Mouse (Mus musculus) urinary bladder, adult 2 months (tissue): ENCODE measurements around the gene Rassf1. TPM values are rescaled to one million over a fixed set of nuclear protein-coding genes. Genes with fewer than 3 reads are reported as not detected.
"Not testable (repeated sequence)": the region's sequence is repeated elsewhere in the genome, so short reads cannot be mapped to it uniquely, and the experiment has no call there.

Source experiments
- DNase-seq: peaks from one replicate; pipeline ENCODE4 v3.0.0; 2022; ENCODE audit warnings: low spot score
- polyA plus RNA-seq: library from polyadenylated mRNA; depleted of rRNA; stranded (reverse); fragments of >200 nt; gene quantifications from 2 replicates; pipeline ENCODE4 v1.2.3, GENCODE M21; 2012

Rassf1 gene
- polyA plus RNA-seq, 1 experiment: 58.9 TPM

DNA sequence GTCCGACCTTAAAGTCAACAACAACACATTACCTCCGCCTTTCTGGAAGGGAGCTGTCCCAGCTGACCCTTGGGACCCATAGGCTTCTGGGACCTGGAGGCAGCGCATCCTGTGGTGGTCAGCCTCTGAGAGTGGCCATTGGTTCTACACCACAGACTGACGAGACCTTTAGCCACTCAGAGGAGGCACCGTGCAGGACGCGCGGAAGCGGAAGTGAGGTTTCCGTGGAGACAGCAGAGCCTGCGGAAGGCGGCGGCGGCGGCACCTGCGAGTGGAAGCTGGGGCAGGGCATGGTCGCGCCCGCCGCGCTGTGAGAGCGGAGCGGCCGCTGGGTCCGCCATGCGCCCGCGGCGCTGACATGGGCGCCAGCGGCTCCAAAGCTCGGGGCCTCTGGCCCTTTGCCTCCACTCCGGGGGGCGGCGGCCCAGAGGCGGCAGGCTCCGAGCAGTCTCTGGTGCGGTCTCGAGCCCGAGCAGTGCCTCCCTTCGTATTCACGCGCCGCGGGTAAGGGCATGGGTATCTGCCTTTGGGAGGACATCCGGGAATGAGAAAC, 11.8 kb downstream of the Rassf1 start, which contains the start of gene Tusc2:
Gene Tusc2, plus strand, starts transcription at position 227 of the 553 bp plus-strand sequence.
- DNase-seq: peak; percentile 81

GRCm38 (mm10) chr9:107565556-107565955, 14.2 kb downstream of the Rassf1 start:
- not testable (repeated sequence) for DNase-seq

DNA sequence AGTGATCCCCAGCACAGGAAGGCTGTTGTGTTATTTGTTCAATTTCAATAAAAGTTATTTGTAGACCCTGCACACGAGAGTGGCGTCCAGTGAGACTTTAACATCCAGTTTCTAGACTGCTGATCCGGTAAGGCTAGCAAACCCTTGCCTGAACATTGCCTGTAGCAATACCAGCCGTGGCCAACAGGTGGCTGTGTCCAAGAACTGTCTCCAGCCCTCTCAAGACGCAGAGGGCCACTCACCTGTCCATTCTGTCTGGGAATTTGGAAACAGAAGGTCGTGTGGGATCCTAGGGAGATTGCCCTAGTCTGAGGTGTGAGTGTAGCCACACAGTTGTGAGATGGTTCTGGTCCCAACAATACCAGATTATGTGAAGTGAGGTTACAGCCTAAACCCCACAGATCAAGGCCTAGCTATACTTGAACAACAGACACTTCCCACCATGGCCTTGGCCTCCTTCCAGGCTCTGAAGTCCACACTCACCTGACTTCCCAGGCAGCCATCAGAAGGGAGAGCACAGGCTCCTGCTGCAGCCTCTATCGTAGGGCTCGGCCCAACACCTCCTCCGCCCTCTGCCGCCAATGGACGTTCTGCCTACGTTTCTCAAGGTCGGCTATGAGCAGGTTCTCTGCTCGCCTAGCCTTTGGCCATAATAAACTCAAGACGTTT, 14.8 kb downstream of the Rassf1 start:
- peak; percentile 74 for DNase-seq

DNA sequence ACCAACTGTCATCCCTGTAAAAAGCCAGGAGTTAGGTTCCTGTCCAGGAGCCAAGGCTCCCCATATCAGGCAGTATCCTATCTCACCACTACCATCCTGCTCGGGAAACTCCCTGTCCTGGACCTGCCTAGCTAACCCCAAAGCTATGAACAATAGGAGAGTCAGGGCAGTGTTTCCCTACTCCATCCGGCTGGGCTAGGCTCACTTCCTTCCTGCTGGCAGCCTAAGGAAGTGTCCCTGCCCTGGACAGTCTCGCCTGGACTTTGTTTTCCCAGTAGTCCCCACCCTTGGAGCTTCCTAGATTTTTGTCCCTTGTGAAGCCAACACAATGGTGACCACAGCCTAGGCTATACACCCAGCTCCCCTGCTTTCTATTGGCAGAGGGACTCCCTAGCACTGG, 15.5 kb downstream of the Rassf1 start:
- no peak for DNase-seq

DNA sequence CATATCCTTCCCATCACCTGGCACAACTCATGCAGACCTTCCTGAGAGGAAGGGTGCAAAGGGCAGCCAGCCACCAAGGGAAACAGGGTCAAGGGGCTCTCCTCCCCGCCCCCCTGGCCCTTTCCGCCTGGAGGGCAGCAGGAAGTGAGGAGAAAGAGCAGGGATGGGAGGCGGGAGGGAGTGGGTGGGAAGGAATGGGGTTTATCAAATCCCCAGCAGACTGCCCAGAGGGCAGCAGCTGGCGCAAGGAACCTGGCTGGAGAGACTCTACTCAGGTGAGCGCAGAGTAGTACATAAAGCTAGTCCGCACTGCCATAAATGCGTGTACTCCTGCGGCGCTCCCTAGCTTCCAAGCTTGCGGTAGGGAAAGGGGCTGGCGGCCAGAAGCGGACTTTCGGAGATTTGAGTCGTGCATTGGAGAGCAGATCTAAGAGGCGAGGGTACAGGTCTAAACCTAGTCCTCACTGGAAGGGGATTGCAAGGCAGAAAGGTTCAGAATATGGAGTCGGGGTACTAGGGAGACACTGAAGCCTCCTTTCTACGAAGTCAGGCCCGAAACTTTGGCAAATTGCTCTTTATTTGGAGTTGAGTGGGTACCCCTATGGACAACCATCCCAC, 16.5 kb downstream of the Rassf1 start, which contains the start of gene Hyal2:
Gene Hyal2, plus strand, starts transcription at position 244 of the 618 bp plus-strand sequence.
- DNase-seq: no peak

GRCm38 (mm10) chr9:107568331-107569261, 17.2 kb downstream of the Rassf1 start:
- DNase-seq: peak; percentile 79

DNA sequence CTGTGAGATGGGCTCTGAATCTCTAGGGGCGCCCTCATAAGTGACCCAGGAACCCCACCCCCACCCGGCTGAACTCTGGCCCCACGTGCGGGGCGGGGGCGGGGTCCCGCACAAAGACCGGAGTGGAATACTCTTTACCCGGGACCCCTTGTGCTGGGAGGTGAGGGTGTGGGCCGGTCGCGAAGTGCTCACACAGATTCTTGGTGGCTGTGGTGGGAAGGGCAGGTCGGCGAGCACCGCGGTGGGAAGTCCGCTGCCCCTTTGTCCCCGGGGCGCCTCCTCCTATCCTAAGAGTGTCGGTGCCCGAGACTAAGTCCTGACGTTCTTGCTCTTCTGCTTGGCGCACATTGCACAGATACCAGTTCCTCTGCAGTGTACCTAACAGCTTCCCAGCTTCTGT, 17.9 kb downstream of the Rassf1 start:
- DNase-seq: no peak

GRCm38 (mm10) chr9:107570016-107570415, 18.7 kb downstream of the Rassf1 start:
- DNase-seq: no peak

- DNase-seq: no peak
Measured at GRCm38 (mm10) chr9:107570845-107571244, 19.5 kb downstream of the Rassf1 start.

- no peak for DNase-seq
Measured at GRCm38 (mm10) chr9:107571534-107572326, 20.4 kb downstream of the Rassf1 start.

GRCm38 (mm10) chr9:107572327-107572662, 20.9 kb downstream of the Rassf1 start:
- DNase-seq: no peak

GRCm38 (mm10) chr9:107573774-107574173, 22.4 kb downstream of the Rassf1 start:
- DNase-seq: not testable (repeated sequence)

GRCm38 (mm10) chr9:107575579-107576356, 24.4 kb downstream of the Rassf1 start:
- DNase-seq: no peak

DNA sequence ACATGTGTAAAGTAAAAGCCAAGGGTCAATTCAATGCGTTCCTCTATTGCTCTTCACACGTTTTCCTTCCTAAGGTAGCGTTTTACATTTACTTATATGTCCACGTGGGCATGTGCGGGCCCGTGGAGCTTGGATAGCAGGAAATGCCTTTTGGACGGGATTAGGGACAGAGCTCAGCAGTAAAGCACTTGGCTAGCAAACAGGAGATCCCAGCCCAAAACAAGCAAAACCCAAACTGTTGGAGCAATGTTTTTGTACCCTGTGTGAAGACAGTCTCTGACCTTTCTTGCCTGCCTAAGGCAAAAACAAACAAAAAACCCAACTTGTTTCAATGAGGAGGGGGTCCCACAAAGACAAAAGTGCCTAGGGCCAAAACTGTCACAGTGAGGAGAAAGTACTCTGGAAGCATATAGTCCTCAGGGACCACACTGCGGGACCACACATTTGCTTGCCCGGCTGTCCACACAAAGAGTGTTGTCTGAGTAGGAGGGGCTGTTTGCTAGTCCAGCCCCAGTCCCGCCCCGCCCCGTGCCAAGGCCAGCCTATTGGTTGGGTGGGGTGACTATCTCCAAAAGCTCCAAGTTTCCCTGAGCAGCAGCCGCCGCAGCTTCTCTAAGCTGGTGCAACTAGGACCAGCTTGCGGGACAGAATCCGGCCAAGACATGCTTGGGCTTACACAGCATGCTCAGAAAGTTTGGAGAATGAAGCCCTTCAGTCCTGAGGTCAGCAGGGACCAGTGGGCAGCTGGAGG, 25.2 kb downstream of the Rassf1 start, which contains the start of gene Hyal1:
Gene Hyal1, plus strand, starts transcription at position 571 of the 751 bp plus-strand sequence.
- peak; percentile 73 for DNase-seq

- no peak for DNase-seq
Measured at GRCm38 (mm10) chr9:107577871-107578270, 26.5 kb downstream of the Rassf1 start.

GRCm38 (mm10) chr9:107578587-107578986, 27.2 kb downstream of the Rassf1 start, which contains the start of gene Naa80:
Naa80 (plus strand) TSS chr9:107578887.
- no peak for DNase-seq

GRCm38 (mm10) chr9:107579023-107579900, 27.9 kb downstream of the Rassf1 start:
- no peak for DNase-seq
